Mouse (Mus musculus): ENCODE measurements at regions not wholly inside any gene's neighbourhood (a gene's known extent, or its start where the extent isn't known, plus 50 kb on each side); places are given as distances from the start of the nearest gene placed in this dataset.

- no peak overlapping the region for H3K4me2 ChIP-seq
- H3K9ac ChIP-seq = no peak overlapping the region
- WGBS (ENCODE audit: insufficient replicate concordance) = 58% methylated on average over 1 of the region's 1 CpGs
- no peaks in the 10 kb centered on the region for H3K4me1 ChIP-seq
- H3K9me3 ChIP-seq (replicated peaks) = no peaks in the 10 kb centered on the region
- H3K27me3 ChIP-seq (replicated peaks) = no peaks in the 10 kb centered on the region
- no peak for ATAC-seq
- no peaks in the 10 kb centered on the region for H3K36me3 ChIP-seq
- no peak overlapping the region for H3K27ac ChIP-seq
- no peak overlapping the region for H3K4me3 ChIP-seq
Observed at GRCm38 (mm10) chr2:137591551-137591950, 475.1 kb upstream of the Jag1 start.

- H3K9ac ChIP-seq = no peak overlapping the region
- no peaks in the 10 kb centered on the region for H3K4me1 ChIP-seq
- H3K27me3 ChIP-seq (replicated peaks) = no peaks in the 10 kb centered on the region
- H3K36me3 ChIP-seq = no peaks in the 10 kb centered on the region
- H3K9me3 ChIP-seq (replicated peaks) = no peaks in the 10 kb centered on the region
- no peak overlapping the region for H3K4me3 ChIP-seq
- no peak overlapping the region for H3K27ac ChIP-seq
- no peak for ATAC-seq
- WGBS (ENCODE audit: insufficient replicate concordance) = 25% methylated on average over 2 of the region's 2 CpGs
- H3K4me2 ChIP-seq = no peak overlapping the region
Observed at GRCm38 (mm10) chr2:137581491-137581890, 465.0 kb upstream of the Jag1 start.

- no peaks in the 10 kb centered on the region for H3K4me1 ChIP-seq
- H3K27me3 ChIP-seq (replicated peaks) = no peaks in the 10 kb centered on the region
- H3K4me3 ChIP-seq = no peak overlapping the region
- H3K36me3 ChIP-seq = no peaks in the 10 kb centered on the region
- H3K9ac ChIP-seq = no peak overlapping the region
- no peak for ATAC-seq
- WGBS (ENCODE audit: insufficient replicate concordance) = 46% methylated on average over 3 of the region's 3 CpGs
- no peak overlapping the region for H3K27ac ChIP-seq
- H3K9me3 ChIP-seq (replicated peaks) = no peaks in the 10 kb centered on the region
- H3K4me2 ChIP-seq = no peak overlapping the region
Observed at GRCm38 (mm10) chr2:137575750-137576149, 459.3 kb upstream of the Jag1 start.

GRCm38 (mm10) chr2:137574845-137575449 is 458.5 kb upstream of the Jag1 start:
- H3K27ac ChIP-seq = no peak overlapping the region
- WGBS (ENCODE audit: insufficient replicate concordance) = 54% methylated on average over 4 of the region's 4 CpGs
- ATAC-seq = no peak
- H3K9me3 ChIP-seq (replicated peaks) = no peaks in the 10 kb centered on the region
- H3K27me3 ChIP-seq (replicated peaks) = no peaks in the 10 kb centered on the region
- no peaks in the 10 kb centered on the region for H3K4me1 ChIP-seq
- H3K36me3 ChIP-seq = no peaks in the 10 kb centered on the region
- H3K4me3 ChIP-seq = no peak overlapping the region
- H3K4me2 ChIP-seq = no peak overlapping the region
- H3K9ac ChIP-seq = no peak overlapping the region

GRCm38 (mm10) chr2:137571146-137571545 is 454.7 kb upstream of the Jag1 start:
- H3K9ac ChIP-seq = no peak overlapping the region
- ATAC-seq = no peak
- no peaks in the 10 kb centered on the region for H3K9me3 ChIP-seq (replicated peaks)
- H3K4me1 ChIP-seq = no peaks in the 10 kb centered on the region
- no peaks in the 10 kb centered on the region for H3K36me3 ChIP-seq
- H3K4me2 ChIP-seq = no peak overlapping the region
- H3K4me3 ChIP-seq = no peak overlapping the region
- WGBS (ENCODE audit: insufficient replicate concordance) = 75% methylated on average over 1 of the region's 1 CpGs
- H3K27ac ChIP-seq = no peak overlapping the region
- H3K27me3 ChIP-seq (replicated peaks) = no peaks in the 10 kb centered on the region

DNA sequence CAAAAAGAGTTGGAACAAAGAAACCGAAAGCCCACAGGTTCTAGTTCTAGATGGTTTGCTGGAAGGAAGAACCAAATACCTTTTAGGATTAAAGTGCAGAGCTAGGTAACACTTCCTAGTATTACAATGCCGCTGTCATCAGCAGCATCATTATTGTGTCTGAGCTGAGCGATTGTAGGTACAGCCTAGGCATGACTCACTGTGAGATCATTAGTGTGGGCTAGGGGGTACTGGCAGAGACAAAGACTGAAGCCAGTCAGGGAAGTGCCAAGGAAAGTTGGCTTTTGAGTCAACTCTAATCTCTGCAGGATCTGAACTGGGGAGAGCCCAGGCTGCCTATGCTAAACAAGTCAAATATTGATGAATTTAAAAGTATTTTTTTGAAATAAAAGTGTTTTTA is 450.2 kb upstream of the Jag1 start:
- Histone ChIP-seq H3K27ac (no peak overlapping the region), H3K27me3 (replicated peaks) (no peaks in the 10 kb centered on the region), H3K9ac (no peak overlapping the region), H3K4me2 (no peak overlapping the region), H3K4me3 (no peak overlapping the region), H3K9me3 (replicated peaks) (no peaks in the 10 kb centered on the region), H3K36me3 (no peaks in the 10 kb centered on the region), H3K4me1 (no peaks in the 10 kb centered on the region)
- WGBS (ENCODE audit: insufficient replicate concordance) = 68% methylated on average over 3 of the region's 3 CpGs
- no peak for ATAC-seq

DNA sequence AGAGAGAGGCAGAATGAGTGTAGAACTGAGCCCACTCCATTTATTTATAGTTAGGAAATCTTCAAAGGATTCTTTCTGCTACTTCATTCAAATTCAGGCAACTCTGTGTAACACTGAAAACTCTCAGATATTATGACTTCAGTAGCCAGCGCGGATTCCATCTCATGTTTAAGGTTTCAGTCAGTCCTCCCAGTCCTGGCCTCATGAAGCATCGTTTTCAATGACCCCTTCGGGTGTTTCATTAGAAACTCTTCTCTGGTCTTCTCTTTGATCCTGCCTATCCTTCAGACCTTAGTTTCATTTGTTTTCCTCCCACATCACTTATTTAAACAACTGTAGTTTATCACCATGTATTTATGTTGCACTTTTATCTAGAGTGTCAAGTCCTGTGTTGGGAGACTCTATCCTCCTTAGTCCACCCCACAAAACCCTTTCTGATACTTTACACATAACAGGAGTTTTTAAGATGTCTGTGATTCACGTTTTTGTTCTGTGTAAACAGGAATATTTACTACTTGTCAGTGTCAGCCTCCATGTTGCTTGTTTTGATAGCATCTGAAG is 447.7 kb upstream of the Jag1 start:
- no peak for ATAC-seq
- no peaks in the 10 kb centered on the region for H3K9me3 ChIP-seq (replicated peaks)
- no peak overlapping the region for H3K9ac ChIP-seq
- WGBS (ENCODE audit: insufficient replicate concordance) = 66% methylated on average over 5 of the region's 5 CpGs
- H3K4me1 ChIP-seq = no peaks in the 10 kb centered on the region
- no peak overlapping the region for H3K27ac ChIP-seq
- H3K36me3 ChIP-seq = no peaks in the 10 kb centered on the region
- no peak overlapping the region for H3K4me3 ChIP-seq
- no peaks in the 10 kb centered on the region for H3K27me3 ChIP-seq (replicated peaks)
- no peak overlapping the region for H3K4me2 ChIP-seq

DNA sequence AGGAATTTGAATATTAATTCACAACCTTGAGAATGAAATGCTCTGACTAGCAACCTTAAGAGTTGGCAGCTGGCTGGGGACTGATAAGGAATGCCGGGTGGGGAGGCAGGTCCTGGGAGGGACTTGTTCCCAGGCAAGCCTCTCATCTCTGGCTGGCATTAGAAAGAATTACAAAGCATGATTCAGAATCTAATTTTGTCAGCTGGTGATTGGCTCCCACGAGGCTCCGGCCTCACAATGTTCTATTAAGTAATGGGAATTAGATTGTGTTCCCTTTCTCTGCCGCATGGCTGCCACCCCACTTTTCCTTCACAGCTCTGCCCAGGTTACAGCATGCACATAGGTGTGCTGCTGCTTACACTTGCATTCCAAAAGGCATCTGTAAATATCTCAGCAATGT is 443.9 kb upstream of the Jag1 start:
- Histone ChIP-seq H3K4me3 (no peak overlapping the region), H3K9ac (no peak overlapping the region), H3K4me2 (no peak overlapping the region), H3K27me3 (replicated peaks) (no peaks in the 10 kb centered on the region), H3K36me3 (no peaks in the 10 kb centered on the region), H3K9me3 (replicated peaks) (no peaks in the 10 kb centered on the region), H3K27ac (no peak overlapping the region), H3K4me1 (no peaks in the 10 kb centered on the region)
- 40% methylated on average over 4 of the region's 4 CpGs for WGBS (ENCODE audit: insufficient replicate concordance)
- no peak for ATAC-seq

DNA sequence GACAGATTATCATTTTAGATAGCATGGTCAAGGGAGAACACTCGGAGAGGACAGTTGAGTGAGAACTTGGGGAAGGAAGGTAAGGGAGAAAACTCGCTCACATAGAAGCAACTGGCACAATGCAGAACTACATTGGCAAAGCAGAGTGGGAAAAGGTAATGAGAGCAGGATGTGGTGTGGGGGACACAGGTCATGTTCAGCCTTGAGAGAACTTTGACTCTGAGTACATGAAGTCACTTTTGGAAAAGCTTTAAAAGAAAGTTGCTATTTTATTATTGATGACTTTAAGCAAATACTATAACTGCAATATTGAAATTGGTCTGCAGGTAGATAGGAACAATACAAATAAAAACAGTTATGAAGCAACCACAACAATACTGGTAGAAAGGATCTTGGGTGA is 437.4 kb upstream of the Jag1 start:
- no peak overlapping the region for H3K27ac ChIP-seq
- no peaks in the 10 kb centered on the region for H3K9me3 ChIP-seq (replicated peaks)
- no peak overlapping the region for H3K9ac ChIP-seq
- no peaks in the 10 kb centered on the region for H3K4me1 ChIP-seq
- WGBS (ENCODE audit: insufficient replicate concordance) = 56% methylated on average over 2 of the region's 2 CpGs
- no peak overlapping the region for H3K4me3 ChIP-seq
- no peak for ATAC-seq
- H3K36me3 ChIP-seq = no peaks in the 10 kb centered on the region
- H3K4me2 ChIP-seq = no peak overlapping the region
- no peaks in the 10 kb centered on the region for H3K27me3 ChIP-seq (replicated peaks)

DNA sequence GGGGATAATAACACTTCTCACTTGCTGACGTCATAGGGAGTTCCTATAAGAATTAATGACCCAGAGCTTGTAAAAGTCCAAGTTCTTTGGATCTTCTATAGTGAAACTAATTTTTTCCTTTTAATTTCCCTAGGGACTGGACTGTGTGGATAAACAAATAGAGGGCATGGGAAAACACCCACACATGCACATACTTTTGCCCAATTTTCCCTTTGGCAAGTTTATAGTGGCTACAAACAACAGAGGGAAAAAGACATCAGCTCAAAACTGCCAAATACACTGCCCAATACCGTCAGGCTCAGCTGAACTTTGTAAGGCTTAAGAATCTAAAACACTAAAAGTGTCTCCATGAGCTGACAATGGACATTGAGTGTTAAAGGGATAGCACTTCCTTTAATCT is 420.1 kb upstream of the Jag1 start:
- Histone ChIP-seq H3K27me3 (replicated peaks) (no peaks in the 10 kb centered on the region), H3K36me3 (no peaks in the 10 kb centered on the region), H3K4me2 (no peak overlapping the region), H3K4me3 (no peak overlapping the region), H3K9ac (no peak overlapping the region), H3K9me3 (replicated peaks) (no peaks in the 10 kb centered on the region), H3K4me1 (no peaks in the 10 kb centered on the region), H3K27ac (no peak overlapping the region)
- ATAC-seq = no peak
- 53% methylated on average over 2 of the region's 2 CpGs for whole genome bisulfite sequencing (ENCODE audit: insufficient replicate concordance)

DNA sequence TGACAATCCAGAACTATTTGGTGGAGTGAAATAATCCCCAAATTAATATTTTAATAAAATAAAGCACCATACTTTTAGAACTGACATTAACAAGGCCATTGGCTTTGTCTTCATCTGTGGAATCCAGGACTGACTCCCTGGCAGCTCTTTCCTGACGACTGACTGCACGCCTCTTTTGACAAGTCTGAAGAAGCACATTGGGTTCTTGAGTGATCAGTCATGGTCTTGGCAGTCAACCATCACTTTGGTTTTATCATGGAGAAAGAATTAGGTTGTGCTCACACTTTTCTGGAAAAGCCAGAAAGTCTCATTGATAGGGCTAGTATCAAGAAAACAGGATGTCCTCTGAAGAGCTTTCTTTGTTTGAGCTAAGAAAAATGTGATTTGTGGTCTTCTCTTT is 399.8 kb upstream of the Jag1 start:
- 46% methylated on average over 2 of the region's 2 CpGs for WGBS (ENCODE audit: insufficient replicate concordance)

DNA sequence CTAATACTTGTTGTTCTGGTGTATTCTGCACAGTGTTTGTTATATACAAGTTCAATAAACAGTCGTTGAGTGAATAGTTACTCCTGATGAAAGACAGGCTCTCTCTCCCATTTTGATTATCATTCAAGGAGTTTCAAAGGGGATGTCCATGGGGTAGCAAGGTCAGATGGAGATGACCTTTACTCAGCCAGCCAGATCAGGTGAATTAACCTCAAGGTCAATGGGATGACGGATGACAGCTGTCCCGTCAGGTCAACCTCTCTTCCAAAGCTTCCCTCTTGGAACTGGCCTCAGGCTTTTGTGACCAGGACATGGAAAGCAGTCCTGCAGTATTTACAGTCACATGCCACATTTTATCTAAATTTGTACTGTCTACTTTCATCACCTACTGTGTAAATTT is 398.6 kb upstream of the Jag1 start:
- Histone ChIP-seq H3K4me2 (no peak overlapping the region), H3K9ac (no peak overlapping the region), H3K27me3 (replicated peaks) (no peaks in the 10 kb centered on the region), H3K9me3 (replicated peaks) (no peaks in the 10 kb centered on the region), H3K36me3 (no peaks in the 10 kb centered on the region), H3K4me1 (no peaks in the 10 kb centered on the region), H3K4me3 (no peak overlapping the region), H3K27ac (no peak overlapping the region)
- no peak for ATAC-seq
- WGBS (ENCODE audit: insufficient replicate concordance) = 58% methylated on average over 3 of the region's 3 CpGs

More for the DNA sequence above, 399.8 kb upstream of the Jag1 start:
- no peak overlapping the region for H3K27ac ChIP-seq
- no peaks in the 10 kb centered on the region for H3K36me3 ChIP-seq
- no peaks in the 10 kb centered on the region for H3K9me3 ChIP-seq (replicated peaks)
- H3K9ac ChIP-seq = no peak overlapping the region
- ATAC-seq = no peak
- H3K4me1 ChIP-seq = no peaks in the 10 kb centered on the region
- H3K27me3 ChIP-seq (replicated peaks) = no peaks in the 10 kb centered on the region
- H3K4me2 ChIP-seq = no peak overlapping the region
- no peak overlapping the region for H3K4me3 ChIP-seq

DNA sequence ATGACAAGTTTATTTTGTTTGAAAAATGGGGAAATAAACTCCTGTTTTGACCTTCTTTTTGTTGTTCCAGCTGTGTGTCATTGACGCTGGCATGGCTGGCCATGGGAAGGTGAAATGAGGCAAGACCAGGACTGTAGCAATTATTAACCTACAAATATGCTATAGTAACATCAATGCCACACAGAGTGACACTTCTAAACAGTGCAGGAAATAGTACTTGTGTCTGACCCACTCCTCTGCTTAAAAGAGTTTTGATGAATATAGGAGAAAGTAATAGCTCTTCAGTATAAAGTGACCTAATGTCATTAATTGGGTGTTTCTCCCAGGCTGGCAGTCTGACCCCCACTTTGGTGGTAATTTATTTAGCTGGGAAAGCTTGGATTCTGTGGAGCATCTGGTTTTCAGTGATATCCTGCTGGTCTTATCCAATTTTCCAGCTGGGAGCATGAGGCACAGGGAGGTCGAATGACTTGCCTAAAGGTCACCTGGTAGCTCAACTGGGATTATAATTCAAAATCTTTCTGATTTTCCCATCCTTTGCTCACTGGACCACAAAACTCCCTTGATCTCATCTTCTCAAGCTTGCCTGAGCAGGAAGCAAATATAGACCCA is 397.6 kb upstream of the Jag1 start:
- H3K4me3 ChIP-seq = no peak overlapping the region
- no peak overlapping the region for H3K4me2 ChIP-seq
- WGBS (ENCODE audit: insufficient replicate concordance) = 49% methylated on average over 2 of the region's 2 CpGs
- H3K9ac ChIP-seq = no peak overlapping the region
- no peaks in the 10 kb centered on the region for H3K9me3 ChIP-seq (replicated peaks)
- H3K4me1 ChIP-seq = no peaks in the 10 kb centered on the region
- no peaks in the 10 kb centered on the region for H3K27me3 ChIP-seq (replicated peaks)
- no peaks in the 10 kb centered on the region for H3K36me3 ChIP-seq
- H3K27ac ChIP-seq = no peak overlapping the region
- no peak for ATAC-seq

Measured in liver, embryonic 12.5 days (tissue).